Mouse (Mus musculus) E14TG2a.4 (cell line): ENCODE data around the gene Babam2.

Source experiments
- H3K27me3 ChIP-seq: 2 replicates; pipeline ENCODE4 v1.6.1; 2014; ENCODE audit warnings: low read length, control low read depth; ENCODE audit not compliant: insufficient read depth
- H3K36me3 ChIP-seq: 2 replicates; pipeline ENCODE4 v1.6.1; 2014; ENCODE audit warnings: low read length, control low read depth; ENCODE audit not compliant: insufficient read depth
- H3K4me1 ChIP-seq: replicated peaks from 2 replicates; pipeline ENCODE4 v1.6.1; 2014; ENCODE audit warnings: low read depth, low read length, control low read depth
- H3K4me3 ChIP-seq: replicated peaks from 2 replicates; pipeline ENCODE4 v1.5.1; 2014; ENCODE audit warnings: mild to moderate bottlenecking, low read length
- H3K9me3 ChIP-seq: 2 replicates; pipeline ENCODE4 v1.6.1; 2014; ENCODE audit warnings: low read length, control low read depth
- CTCF ChIP-seq: conservative IDR thresholded peaks from 2 replicates; pipeline ENCODE4 v1.5.1; 2014; ENCODE audit warnings: low read length
- NANOG ChIP-seq: IDR thresholded peaks from 2 replicates; pipeline ENCODE4 v1.6.1; 2014; ENCODE audit warnings: borderline replicate concordance, low read length, mixed read lengths
- POU5F1 ChIP-seq: IDR thresholded peaks from 2 replicates; pipeline ENCODE4 v1.6.1; 2014; ENCODE audit warnings: low read length, borderline replicate concordance

Babam2 gene

GRCm38 (mm10) chr5:32052467-32052866 is 355.0 kb downstream of the Babam2 start:
- Histone ChIP-seq H3K4me1 (no peaks in the 10 kb centered on the region), H3K4me3 (no peak overlapping the region), H3K9me3 (no peaks in the 10 kb centered on the region), H3K27me3 (no peaks in the 10 kb centered on the region), H3K36me3 (no peaks in the 10 kb centered on the region)
- no peak for TF ChIP-seq POU5F1
- no peak for TF ChIP-seq CTCF
- no peak for TF ChIP-seq NANOG

- H3K36me3 ChIP-seq, result no peaks in the 10 kb centered on the region
- H3K4me3 ChIP-seq, result no peak overlapping the region
- TF ChIP-seq CTCF (no peak), POU5F1 (no peak), NANOG (no peak)
- H3K9me3 ChIP-seq, result no peaks in the 10 kb centered on the region
- no peaks in the 10 kb centered on the region for H3K4me1 ChIP-seq
- H3K27me3 ChIP-seq, result no peaks in the 10 kb centered on the region
Measured at GRCm38 (mm10) chr5:32053476-32053875, 356.0 kb downstream of the Babam2 start.

GRCm38 (mm10) chr5:32055676-32056075 is 358.2 kb downstream of the Babam2 start:
- H3K9me3 ChIP-seq, result no peaks in the 10 kb centered on the region
- no peak for TF ChIP-seq POU5F1
- no peak for TF ChIP-seq CTCF
- no peak for TF ChIP-seq NANOG
- no peaks in the 10 kb centered on the region for H3K36me3 ChIP-seq
- no peaks in the 10 kb centered on the region for H3K4me1 ChIP-seq
- H3K4me3 ChIP-seq, result no peak overlapping the region
- H3K27me3 ChIP-seq, result no peaks in the 10 kb centered on the region

GRCm38 (mm10) chr5:32056126-32056525 is 358.6 kb downstream of the Babam2 start:
- Histone ChIP-seq H3K36me3 (no peaks in the 10 kb centered on the region), H3K4me3 (no peak overlapping the region), H3K27me3 (no peaks in the 10 kb centered on the region), H3K4me1 (no peaks in the 10 kb centered on the region), H3K9me3 (no peaks in the 10 kb centered on the region)
- no peak for TF ChIP-seq NANOG
- no peak for TF ChIP-seq CTCF
- TF ChIP-seq POU5F1, result no peak

GRCm38 (mm10) chr5:32058481-32059253 is 361.2 kb downstream of the Babam2 start:
- TF ChIP-seq NANOG (no peak), CTCF (no peak), POU5F1 (no peak)
- Histone ChIP-seq H3K27me3 (no peaks in the 10 kb centered on the region), H3K36me3 (no peaks in the 10 kb centered on the region), H3K4me1 (no peaks in the 10 kb centered on the region), H3K4me3 (no peak overlapping the region), H3K9me3 (no peaks in the 10 kb centered on the region)

- Histone ChIP-seq H3K9me3 (no peaks in the 10 kb centered on the region), H3K36me3 (no peaks in the 10 kb centered on the region), H3K4me1 (no peaks in the 10 kb centered on the region), H3K27me3 (no peaks in the 10 kb centered on the region), H3K4me3 (no peak overlapping the region)
- TF ChIP-seq POU5F1 (no peak), CTCF (no peak)
Measured at GRCm38 (mm10) chr5:32059254-32059796, 361.8 kb downstream of the Babam2 start.

GRCm38 (mm10) chr5:32060485-32060884 is 363.0 kb downstream of the Babam2 start:
- H3K27me3 ChIP-seq, result no peaks in the 10 kb centered on the region
- no peaks in the 10 kb centered on the region for H3K9me3 ChIP-seq
- TF ChIP-seq NANOG, result no peak
- no peak for TF ChIP-seq CTCF
- no peak for TF ChIP-seq POU5F1
- no peak overlapping the region for H3K4me3 ChIP-seq
- H3K36me3 ChIP-seq, result no peaks in the 10 kb centered on the region
- no peaks in the 10 kb centered on the region for H3K4me1 ChIP-seq

GRCm38 (mm10) chr5:32061854-32062253 is 364.4 kb downstream of the Babam2 start:
- no peak overlapping the region for H3K4me3 ChIP-seq
- no peak for TF ChIP-seq CTCF
- no peak for TF ChIP-seq NANOG
- TF ChIP-seq POU5F1, result no peak
- H3K9me3 ChIP-seq, result no peaks in the 10 kb centered on the region
- H3K27me3 ChIP-seq, result no peaks in the 10 kb centered on the region
- H3K36me3 ChIP-seq, result no peaks in the 10 kb centered on the region
- H3K4me1 ChIP-seq, result no peaks in the 10 kb centered on the region
